Mouse (Mus musculus) kidney, adult 2 months (tissue): ENCODE results near the gene Ankrd40.

ENCODE experiments used
- CTCF ChIP-seq: fragments of 200-500 bp; conservative IDR thresholded peaks from 2 replicates; pipeline ENCODE4 v1.5.1; 2011; ENCODE audit warnings: low read depth, mild to moderate bottlenecking, control low read depth, low read length, moderate library complexity, mixed read lengths; ENCODE audit not compliant: insufficient read depth, insufficient read length
- POLR2A ChIP-seq: fragments of 200-500 bp; IDR thresholded peaks from one replicate; pipeline ENCODE4 v1.6.1; 2011; ENCODE audit warnings: low read depth, low read length, control low read depth

DNA sequence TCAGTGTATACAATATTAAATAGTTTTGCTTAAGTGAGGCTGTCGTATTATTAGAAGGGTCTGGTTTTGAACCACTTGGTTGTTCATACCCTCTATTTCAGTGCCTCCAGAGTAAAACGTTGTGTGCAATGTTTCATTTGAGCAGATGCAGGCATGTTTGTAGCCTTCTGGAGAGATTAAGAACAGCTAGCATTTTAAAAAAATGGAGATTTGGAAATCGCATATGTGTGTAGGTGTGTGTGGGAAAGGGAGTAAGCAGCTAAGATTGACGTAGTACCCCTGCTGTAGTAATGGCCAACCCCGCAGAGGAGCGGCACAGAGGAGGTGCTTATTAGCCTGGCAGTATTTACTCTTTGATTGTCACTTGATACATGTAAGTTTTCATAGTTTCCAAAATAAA lies 4.9 kb downstream of the Ankrd40 start:
- TF ChIP-seq POLR2A (no peak), CTCF (no peak)
